Mouse (Mus musculus) kidney, adult 11 months (tissue): ENCODE measurements around the gene Fars2.

Source experiments
- DNase-seq: peaks from one replicate; pipeline ENCODE4 v3.0.0; 2022

Gene Fars2

GRCm38 (mm10) chr13:36720297-36721017 is 603.2 kb downstream of the Fars2 start:
- no peak for DNase-seq

DNA sequence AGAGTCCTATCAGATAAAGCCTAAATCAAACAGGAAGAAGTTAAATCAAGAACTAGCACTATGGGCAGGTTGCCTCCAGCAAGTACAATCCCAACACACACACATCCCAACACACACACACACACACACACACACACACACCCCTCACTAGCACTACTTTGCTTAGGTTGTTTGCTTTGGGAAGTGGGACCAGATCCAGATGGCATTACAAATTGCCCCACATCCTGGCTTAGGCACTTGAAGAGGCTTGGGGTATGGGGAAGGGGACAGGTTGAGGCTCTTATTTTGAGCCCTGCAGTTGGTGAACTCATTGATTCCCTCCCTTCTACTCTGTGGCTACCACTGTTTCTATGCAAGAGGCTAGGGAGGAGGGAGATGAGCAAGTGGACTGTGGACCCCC is 605.1 kb downstream of the Fars2 start:
- no peak for DNase-seq

DNA sequence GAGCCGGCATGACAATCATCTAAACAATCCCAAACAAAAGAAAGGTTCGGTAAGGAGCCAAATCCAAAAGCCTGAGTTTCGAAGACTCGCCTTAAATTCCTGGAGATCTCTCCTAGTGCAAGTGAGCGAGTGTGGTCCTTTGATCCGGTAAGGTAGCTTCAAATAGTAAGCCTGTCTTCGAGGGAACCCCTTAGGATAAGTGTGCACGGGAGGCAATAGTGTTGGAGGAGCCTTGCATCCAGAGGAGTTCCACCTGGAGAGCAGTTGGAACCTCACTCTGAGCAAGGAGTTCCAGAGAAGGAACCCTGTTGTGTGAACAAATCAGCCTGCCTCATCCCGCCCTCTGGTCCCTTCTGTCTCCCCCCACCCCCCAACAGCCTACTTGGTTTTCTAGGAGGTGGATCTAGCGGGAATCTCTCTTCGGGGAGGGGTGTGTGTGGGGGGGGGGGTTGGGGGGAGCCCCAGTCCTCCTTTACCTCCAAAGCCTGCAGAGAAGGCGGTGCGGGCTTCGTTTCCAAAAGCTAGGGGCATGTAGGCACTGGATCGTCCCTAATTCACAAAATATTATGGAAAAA is 606.6 kb downstream of the Fars2 start:
- DNase-seq, result no peak

GRCm38 (mm10) chr13:36724533-36725470 is 607.6 kb downstream of the Fars2 start:
- DNase-seq, result no peak

- no peak for DNase-seq
These were observed 608.7 kb downstream of the Fars2 start for GRCm38 (mm10) chr13:36725881-36726280.

GRCm38 (mm10) chr13:36726551-36726950 is 609.3 kb downstream of the Fars2 start:
- DNase-seq, result no peak

- DNase-seq, result no peak
These were observed 610.0 kb downstream of the Fars2 start for GRCm38 (mm10) chr13:36726951-36727778.

- no peak for DNase-seq
These were observed 610.7 kb downstream of the Fars2 start for GRCm38 (mm10) chr13:36727779-36728470.

GRCm38 (mm10) chr13:36728509-36728908 is 611.3 kb downstream of the Fars2 start:
- DNase-seq, result no peak

DNA sequence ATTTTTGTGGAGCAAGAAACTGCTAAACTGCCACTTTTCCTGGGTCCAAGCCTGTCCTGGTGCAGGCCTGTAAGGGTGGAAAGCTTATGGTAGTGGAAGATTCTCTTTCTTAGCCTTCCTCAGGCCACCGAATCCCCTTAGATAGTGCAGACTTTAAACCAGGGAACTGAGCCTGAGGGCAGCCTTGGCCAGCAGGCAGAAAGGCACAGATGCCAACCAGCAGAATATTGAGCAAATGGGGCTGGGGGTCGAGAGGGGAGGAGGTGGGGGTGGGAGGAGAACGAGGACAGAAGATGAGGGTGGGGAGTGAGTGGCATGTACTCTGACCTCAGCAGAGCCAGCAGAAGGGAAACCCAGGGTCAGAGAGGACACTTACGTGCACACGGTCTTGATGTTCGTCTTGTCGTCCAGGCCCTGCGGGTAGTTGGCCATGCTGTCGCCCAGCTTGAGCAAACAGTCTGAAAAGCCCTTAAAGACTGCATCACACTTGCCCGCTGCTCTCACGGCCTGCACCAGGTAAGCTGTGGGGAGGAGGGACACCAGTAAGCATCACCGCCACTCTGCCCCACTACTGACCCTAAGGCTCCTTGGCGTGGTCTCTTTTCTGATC is 612.6 kb downstream of the Fars2 start:
- no peak for DNase-seq

- DNase-seq, result no peak
These were observed 613.1 kb downstream of the Fars2 start for GRCm38 (mm10) chr13:36730341-36730761.

GRCm38 (mm10) chr13:36731016-36731930 is 614.1 kb downstream of the Fars2 start:
- peak; percentile 26 for DNase-seq

- no peak for DNase-seq
These were observed 614.8 kb downstream of the Fars2 start for GRCm38 (mm10) chr13:36731931-36732461.

- no peak for DNase-seq
These were observed 615.8 kb downstream of the Fars2 start for GRCm38 (mm10) chr13:36732891-36733490.

DNA sequence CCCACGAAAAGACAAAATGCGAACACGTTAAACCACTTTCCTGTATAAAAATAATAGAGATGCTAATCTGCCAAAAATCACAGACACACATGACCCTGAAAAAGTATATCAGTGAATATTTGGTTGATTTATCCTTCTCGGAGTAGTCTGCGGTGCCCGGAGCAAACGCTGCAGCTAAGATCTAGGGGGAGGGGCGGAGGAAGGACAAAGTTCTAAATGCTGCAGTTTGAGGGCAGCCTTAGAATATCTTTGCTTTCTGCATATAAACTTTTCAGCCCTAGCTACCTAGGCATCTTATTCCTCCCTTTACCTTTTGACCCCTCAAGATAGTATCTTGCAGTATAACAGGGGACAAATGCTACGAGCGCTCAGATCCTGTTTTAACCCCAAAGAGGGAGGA is 616.4 kb downstream of the Fars2 start:
- no peak for DNase-seq

- no peak for DNase-seq
These were observed 616.9 kb downstream of the Fars2 start for GRCm38 (mm10) chr13:36733989-36734690.

- DNase-seq, result no peak
These were observed 617.7 kb downstream of the Fars2 start, which contains the start of gene Nrn1 for GRCm38 (mm10) chr13:36734731-36735571. Gene Nrn1, minus strand, starts transcription at chr13:36735131.
